Mouse (Mus musculus) forebrain, embryonic 16.5 days (tissue): ENCODE results near the gene Gm14214. TPM values are rescaled to one million over a fixed set of nuclear protein-coding genes. Genes with fewer than 3 reads are reported as not detected.

ENCODE experiments used
- ATAC-seq: fragments of 200-750 bp; cut with Nextera tagmentation; 2 replicates; pipeline ENCODE4 v1.8.0; 2017; ENCODE audit warnings: mild to moderate bottlenecking, moderate library complexity
- H3K27ac ChIP-seq: fragments of 300-500 bp; sonication (generic); 2 replicates; pipeline ENCODE4 v1.5.1; 2014; ENCODE audit warnings: low read length, control low read depth
- H3K27me3 ChIP-seq: fragments of 300-500 bp; sonication (generic); replicated peaks from 2 replicates; pipeline ENCODE4 v1.6.1; 2014; ENCODE audit warnings: low read length; ENCODE audit not compliant: control insufficient read depth, insufficient read depth
- H3K36me3 ChIP-seq: fragments of 300-500 bp; sonication (generic); 2 replicates; pipeline ENCODE4 v1.6.1; 2014; ENCODE audit not compliant: control insufficient read depth, insufficient read depth
- H3K4me1 ChIP-seq: fragments of 300-500 bp; sonication (generic); replicated peaks from 2 replicates; pipeline ENCODE4 v1.6.1; 2014; ENCODE audit warnings: low read length; ENCODE audit not compliant: control insufficient read depth, insufficient read depth
- H3K4me2 ChIP-seq: fragments of 300-500 bp; sonication (generic); 2 replicates; pipeline ENCODE4 v1.6.1; 2014; ENCODE audit warnings: mild to moderate bottlenecking, low read length, control low read depth
- H3K4me3 ChIP-seq: fragments of 300-500 bp; sonication (generic); replicated peaks from 2 replicates; pipeline ENCODE4 v1.5.1; 2014; ENCODE audit warnings: mild to moderate bottlenecking, low read length, control low read depth
- H3K9ac ChIP-seq: fragments of 300-500 bp; sonication (generic); replicated peaks from 2 replicates; pipeline ENCODE4 v1.6.1; 2014; ENCODE audit warnings: low read depth, low read length, control low read depth
- H3K9me3 ChIP-seq: fragments of 300-500 bp; sonication (generic); 2 replicates; pipeline ENCODE4 v1.6.1; 2016; ENCODE audit warnings: low read length; ENCODE audit not compliant: control insufficient read depth
- WGBS: fragments of 180-500 bp; shearing (Covaris S2); extraction: QIAGEN DNeasy Blood & Tissue Kit; methylation state at CpG from one replicate; pipeline ENCODE4 v1.1.7; 2014; 5-methylcytosine and 5-hydroxymethylcytosine counted together
- polyA plus RNA-seq: library from polyadenylated mRNA; unstranded; fragments of >200 nt; fragmentation: Nextera tagmentation; extraction: Ambion mirVana; gene quantifications from 2 replicates; pipeline ENCODE4 v1.2.1, GENCODE M21; 2015

Gm14214 gene
- polyA plus RNA-seq, 1 experiment from 2014 or later, result not detected

- Histone ChIP-seq H3K36me3 (no peaks in the 10 kb centered on the region), H3K9ac (no peak overlapping the region), H3K27me3 (no peaks in the 10 kb centered on the region), H3K4me2 (no peak overlapping the region), H3K27ac (no peak overlapping the region), H3K4me1 (0 out of 2 replicates have a peak, but pooled peaks cover 9% of the 10 kb centered on the region), H3K9me3 (no peaks in the 10 kb centered on the region), H3K4me3 (no peak overlapping the region)
- no peak for ATAC-seq
- WGBS, result 55% methylated on average over 4 of the region's 4 CpGs
Measured at GRCm38 (mm10) chr2:154782361-154782760, 12.5 kb upstream of the Gm14214 start.

GRCm38 (mm10) chr2:154779648-154780047 lies 9.8 kb upstream of the Gm14214 start:
- H3K27me3 ChIP-seq, result no peaks in the 10 kb centered on the region
- ATAC-seq, result no peak
- 0 out of 2 replicates have a peak, but pooled peaks cover 9% of the 10 kb centered on the region for H3K4me1 ChIP-seq
- no peak overlapping the region for H3K27ac ChIP-seq
- no peak overlapping the region for H3K9ac ChIP-seq
- H3K9me3 ChIP-seq, result no peaks in the 10 kb centered on the region
- no peak overlapping the region for H3K4me3 ChIP-seq
- 46% methylated on average over 3 of the region's 3 CpGs for WGBS
- H3K4me2 ChIP-seq, result no peak overlapping the region
- H3K36me3 ChIP-seq, result no peaks in the 10 kb centered on the region

GRCm38 (mm10) chr2:154776496-154776895 lies 6.7 kb upstream of the Gm14214 start:
- H3K4me1 ChIP-seq, result no peaks in the 10 kb centered on the region
- ATAC-seq, result no peak
- WGBS, result 63% methylated on average over 7 of the region's 7 CpGs
- H3K27ac ChIP-seq, result no peak overlapping the region
- no peak overlapping the region for H3K9ac ChIP-seq
- H3K27me3 ChIP-seq, result no peaks in the 10 kb centered on the region
- H3K9me3 ChIP-seq, result no peaks in the 10 kb centered on the region
- H3K36me3 ChIP-seq, result no peaks in the 10 kb centered on the region
- no peak overlapping the region for H3K4me2 ChIP-seq
- no peak overlapping the region for H3K4me3 ChIP-seq

- WGBS, result 80% methylated on average over 1 of the region's 1 CpGs
Measured at GRCm38 (mm10) chr2:154774032-154774431, 4.2 kb upstream of the Gm14214 start.

GRCm38 (mm10) chr2:154771604-154772003 lies 1.8 kb upstream of the Gm14214 start:
- Histone ChIP-seq H3K9me3 (no peaks in the 10 kb centered on the region), H3K9ac (no peak overlapping the region), H3K4me1 (no peaks in the 10 kb centered on the region), H3K27me3 (no peaks in the 10 kb centered on the region), H3K4me2 (no peak overlapping the region), H3K4me3 (no peak overlapping the region), H3K27ac (no peak overlapping the region), H3K36me3 (no peaks in the 10 kb centered on the region)
- 80% methylated on average over 8 of the region's 8 CpGs for WGBS
- ATAC-seq, result no peak

More at GRCm38 (mm10) chr2:154774032-154774431, 4.2 kb upstream of the Gm14214 start:
- no peak for ATAC-seq
- Histone ChIP-seq H3K4me3 (no peak overlapping the region), H3K36me3 (no peaks in the 10 kb centered on the region), H3K4me2 (no peak overlapping the region), H3K27ac (no peak overlapping the region), H3K9ac (no peak overlapping the region), H3K4me1 (no peaks in the 10 kb centered on the region), H3K9me3 (no peaks in the 10 kb centered on the region), H3K27me3 (no peaks in the 10 kb centered on the region)

- no peak for ATAC-seq
- H3K4me1 ChIP-seq, result 0 out of 2 replicates have a peak, but pooled peaks cover 2% of the 10 kb centered on the region
- no peak overlapping the region for H3K9ac ChIP-seq
- WGBS, result 88% methylated on average over 6 of the region's 6 CpGs
- no peak overlapping the region for H3K27ac ChIP-seq
- H3K36me3 ChIP-seq, result no peaks in the 10 kb centered on the region
- H3K4me3 ChIP-seq, result no peak overlapping the region
- H3K4me2 ChIP-seq, result no peak overlapping the region
- no peaks in the 10 kb centered on the region for H3K27me3 ChIP-seq
- no peaks in the 10 kb centered on the region for H3K9me3 ChIP-seq
Measured at GRCm38 (mm10) chr2:154767051-154767450, 2.8 kb downstream of the Gm14214 start.

- Histone ChIP-seq H3K9me3 (no peaks in the 10 kb centered on the region; the same call in 1 of the 2 replicates), H3K36me3 (no peaks in the 10 kb centered on the region), H3K4me3 (no peak overlapping the region), H3K9ac (no peak overlapping the region), H3K27me3 (no peaks in the 10 kb centered on the region), H3K4me2 (no peak overlapping the region), H3K27ac (no peak overlapping the region), H3K4me1 (0 out of 2 replicates have a peak, but pooled peaks cover 2% of the 10 kb centered on the region)
- WGBS, result 83% methylated on average over 8 of the region's 8 CpGs
- no peak for ATAC-seq
Measured at GRCm38 (mm10) chr2:154765554-154766008, 4.2 kb downstream of the Gm14214 start.

GRCm38 (mm10) chr2:154764828-154765497 lies 4.9 kb downstream of the Gm14214 start:
- ATAC-seq, result no peak
- H3K9me3 ChIP-seq, result no peaks in the 10 kb centered on the region; the same call in 1 of the 2 replicates
- H3K4me3 ChIP-seq, result no peak overlapping the region
- 82% methylated on average over 9 of the region's 9 CpGs for WGBS
- H3K36me3 ChIP-seq, result no peaks in the 10 kb centered on the region
- no peak overlapping the region for H3K27ac ChIP-seq
- H3K4me2 ChIP-seq, result no peak overlapping the region
- 0 out of 2 replicates have a peak, but pooled peaks cover 2% of the 10 kb centered on the region for H3K4me1 ChIP-seq
- no peaks in the 10 kb centered on the region for H3K27me3 ChIP-seq
- no peak overlapping the region for H3K9ac ChIP-seq

- H3K27ac ChIP-seq, result no peak overlapping the region
- no peak overlapping the region for H3K4me2 ChIP-seq
- H3K27me3 ChIP-seq, result no peaks in the 10 kb centered on the region
- H3K9me3 ChIP-seq, result no peaks in the 10 kb centered on the region; the same call in 1 of the 2 replicates
- H3K4me3 ChIP-seq, result no peak overlapping the region
- no peaks in the 10 kb centered on the region for H3K36me3 ChIP-seq
- 0 out of 2 replicates have a peak, but pooled peaks cover 2% of the 10 kb centered on the region for H3K4me1 ChIP-seq
- ATAC-seq, result no peak
- no peak overlapping the region for H3K9ac ChIP-seq
- 78% methylated on average over 3 of the region's 3 CpGs for WGBS
Measured at GRCm38 (mm10) chr2:154763226-154763625, 6.6 kb downstream of the Gm14214 start.
